Mouse (Mus musculus) testis, adult 2 months (tissue): ENCODE results near the gene Kank2. TPM values are rescaled to one million over a fixed set of nuclear protein-coding genes. Genes with fewer than 3 reads are reported as not detected.

Experiments
- H3K27ac ChIP-seq: fragments of 200-500 bp; 2 replicates; pipeline ENCODE4 v1.5.1; 2012; ENCODE audit warnings: low read depth, low read length; ENCODE audit not compliant: control insufficient read depth, insufficient read depth
- H3K27me3 ChIP-seq: fragments of 200-500 bp; 2 replicates; pipeline ENCODE4 v1.6.1; 2012; ENCODE audit warnings: mild to moderate bottlenecking, low read length, moderate library complexity; ENCODE audit not compliant: control insufficient read depth, insufficient read depth
- H3K36me3 ChIP-seq: fragments of 200-500 bp; 2 replicates; pipeline ENCODE4 v1.6.1; 2012; ENCODE audit warnings: mild to moderate bottlenecking, low read length; ENCODE audit not compliant: control insufficient read depth, insufficient read depth
- H3K4me1 ChIP-seq: fragments of 200-500 bp; 2 replicates; pipeline ENCODE4 v1.6.1; 2012; ENCODE audit warnings: low read length; ENCODE audit not compliant: control insufficient read depth, insufficient read depth
- H3K4me3 ChIP-seq: fragments of 200-500 bp; 2 replicates; pipeline ENCODE4 v1.5.1; 2012; ENCODE audit warnings: low read depth, mild to moderate bottlenecking, low read length, moderate library complexity, mixed read lengths; ENCODE audit not compliant: control insufficient read depth
- CTCF ChIP-seq: fragments of 200-500 bp; IDR thresholded peaks from 2 replicates; pipeline ENCODE4 v1.5.1; 2012; ENCODE audit warnings: low read depth, mild to moderate bottlenecking, inconsistent platforms, low read length, moderate library complexity; ENCODE audit not compliant: control insufficient read depth, insufficient read depth, insufficient replicate concordance
- POLR2A ChIP-seq: fragments of 200-500 bp; IDR thresholded peaks from 2 replicates; pipeline ENCODE4 v1.6.1; 2012; ENCODE audit warnings: low read depth, mild to moderate bottlenecking, inconsistent platforms, low read length, moderate library complexity; ENCODE audit not compliant: control insufficient read depth
- polyA plus RNA-seq: library from polyadenylated mRNA; depleted of rRNA; stranded (reverse); fragments of >200 nt; gene quantifications from 2 replicates; pipeline ENCODE4 v1.2.3, GENCODE M21; 2012; rRNA removed

Kank2 gene
- polyA plus RNA-seq, 1 experiment: 6.9 TPM

DNA sequence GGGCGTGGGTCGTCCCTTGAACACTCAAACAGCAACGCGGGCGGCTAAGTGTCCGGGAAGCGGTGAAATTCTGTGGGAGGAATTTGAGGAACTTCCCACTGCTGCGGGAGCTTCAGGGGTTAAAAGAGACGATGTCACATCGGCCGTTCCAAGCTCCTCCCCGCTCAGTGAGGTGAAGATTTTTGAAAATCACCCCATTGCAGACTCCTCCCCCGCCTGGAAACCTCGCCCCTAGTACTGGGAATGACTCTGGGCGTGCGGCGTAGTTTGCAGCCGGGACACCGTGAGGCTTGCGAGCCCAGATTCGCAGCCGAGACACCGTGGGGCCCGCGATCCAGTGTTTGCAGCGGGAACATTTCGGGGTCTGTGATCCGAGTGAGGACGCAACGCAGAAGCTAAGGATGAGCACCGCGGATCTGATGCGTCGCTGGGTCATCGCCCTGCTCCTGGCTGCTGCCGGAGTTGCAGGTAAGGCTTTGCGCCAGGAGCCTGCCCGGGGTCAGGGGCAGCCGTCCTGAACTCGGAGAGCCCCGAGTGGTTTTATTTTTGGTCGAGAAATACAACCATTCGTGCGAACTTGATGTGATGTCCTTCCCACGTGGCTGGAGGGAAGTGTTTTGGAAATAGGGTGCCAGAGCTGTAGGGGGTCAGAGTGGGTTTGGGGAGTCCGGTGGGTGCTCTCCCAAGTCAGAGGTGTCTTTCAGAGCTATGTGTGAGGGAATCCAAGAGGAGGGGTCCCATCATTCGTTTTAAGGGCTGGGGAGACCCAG lies 75.0 kb downstream of the Kank2 start, which contains the start of gene Ldlr:
Ldlr (plus strand) TSS at position 107 of the 770 bp plus-strand sequence.
- TF ChIP-seq CTCF: no peak
- TF ChIP-seq POLR2A: peak; percentile 33; the same call in 1 of the 2 replicates

DNA sequence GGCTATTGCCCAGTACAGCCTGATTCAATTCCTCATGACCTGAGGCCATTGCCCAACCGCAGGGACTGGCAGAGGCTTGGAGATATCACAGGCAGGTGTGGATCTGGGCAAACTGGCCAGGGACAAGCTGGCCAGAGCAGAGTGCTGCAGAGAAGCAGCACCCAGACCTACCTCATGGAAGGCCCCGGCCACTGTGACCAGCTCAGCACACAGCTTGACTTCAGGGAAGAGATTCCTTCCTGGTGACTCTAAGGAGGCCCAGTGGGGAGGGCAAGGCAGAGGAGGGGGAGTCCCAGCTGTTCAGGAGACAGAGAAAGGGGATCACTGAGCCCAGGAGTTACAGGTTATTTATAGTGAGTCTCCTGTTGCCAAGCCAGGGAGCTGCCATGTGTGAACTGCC lies 77.5 kb downstream of the Kank2 start:
- TF ChIP-seq POLR2A (no peak), CTCF (no peak)
- H3K4me3 ChIP-seq: no peak overlapping the region
- H3K27ac ChIP-seq: no peak overlapping the region
- H3K27me3 ChIP-seq: no peaks in the 10 kb centered on the region
- H3K36me3 ChIP-seq: no peaks in the 10 kb centered on the region
- H3K4me1 ChIP-seq: peaks cover 20% of the 10 kb centered on the region

More for the DNA sequence above, 75.0 kb downstream of the Kank2 start, which contains the start of gene Ldlr:
- Histone ChIP-seq H3K4me1 (peaks cover 15% of the 10 kb centered on the region), H3K27me3 (no peaks in the 10 kb centered on the region), H3K4me3 (peak within 1 kb of the TSS; percentile 77), H3K27ac (peak within 1 kb of the TSS; percentile 5), H3K36me3 (no peaks in the 10 kb centered on the region)

DNA sequence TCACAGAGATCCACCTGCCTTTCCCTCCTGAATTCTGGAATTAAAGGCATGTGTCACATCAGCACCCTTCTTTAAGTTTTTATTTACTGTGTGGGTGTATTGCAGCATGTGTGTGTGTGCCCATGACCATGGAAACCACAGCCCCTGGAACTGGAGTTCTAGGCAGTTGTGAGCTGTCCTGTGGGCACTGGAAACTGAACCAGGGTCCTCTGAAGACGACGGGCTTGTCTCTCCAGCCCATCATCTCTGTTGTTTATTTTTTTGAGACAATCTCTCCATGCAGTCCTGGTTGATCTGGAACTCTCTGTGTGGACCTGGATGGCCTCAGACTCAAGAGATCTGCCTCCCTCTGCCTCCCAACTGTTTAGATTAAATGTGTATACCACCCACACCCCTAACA lies 81.5 kb downstream of the Kank2 start:
- H3K4me3 ChIP-seq: no peak overlapping the region
- H3K27me3 ChIP-seq: no peaks in the 10 kb centered on the region
- H3K27ac ChIP-seq: no peak overlapping the region
- no peaks in the 10 kb centered on the region for H3K36me3 ChIP-seq
- peaks cover 14% of the 10 kb centered on the region for H3K4me1 ChIP-seq
- TF ChIP-seq POLR2A (no peak), CTCF (no peak)

Other genes starting within 250 kb of the Kank2 start
- gene Timm29, start 206.0 kb downstream of the Kank2 start, polyA plus RNA-seq: 16.5 and 17.0 TPM in 2 replicates
- gene Yipf2, start 205.9 kb downstream of the Kank2 start, polyA plus RNA-seq: 33.8 and 35.6 TPM in 2 replicates
- 44.4 and 45.4 TPM in 2 replicates for gene Smarca4, start 182.6 kb downstream of the Kank2 start, polyA plus RNA-seq
- 2.9 TPM in 2 replicates for gene Ldlr, start 75.3 kb downstream of the Kank2 start, polyA plus RNA-seq
- gene Spc24, start 38.4 kb downstream of the Kank2 start, polyA plus RNA-seq: 16.5 and 17.1 TPM in 2 replicates
- not detected in 2 replicates for gene Angptl8, start 36.8 kb upstream of the Kank2 start, polyA plus RNA-seq
- gene Dock6, start 53.9 kb upstream of the Kank2 start, polyA plus RNA-seq: 41.5 and 46.0 TPM in 2 replicates
- 21.2 and 22.7 TPM in 2 replicates for gene Rab3d, start 119.4 kb upstream of the Kank2 start, polyA plus RNA-seq
- 72.0 and 74.9 TPM in 2 replicates for gene Ccdc159, start 128.7 kb upstream of the Kank2 start, polyA plus RNA-seq
- gene Tmem205, start 128.8 kb upstream of the Kank2 start, polyA plus RNA-seq: 296 and 312 TPM in 2 replicates
- 33.3 and 39.3 TPM in 2 replicates for gene Plppr2, start 138.3 kb upstream of the Kank2 start, polyA plus RNA-seq
- 4.7 and 5.1 TPM in 2 replicates for gene Swsap1, start 157.0 kb upstream of the Kank2 start, polyA plus RNA-seq
- 1.5 and 1.9 TPM in 2 replicates for gene Epor, start 164.8 kb upstream of the Kank2 start, polyA plus RNA-seq
- 3.9 and 5.2 TPM in 2 replicates for gene Rgl3, start 190.7 kb upstream of the Kank2 start, polyA plus RNA-seq
- 38.5 and 46.0 TPM in 2 replicates for gene Ccdc151, start 203.9 kb upstream of the Kank2 start, polyA plus RNA-seq
- gene Prkcsh, start 204.1 kb upstream of the Kank2 start, polyA plus RNA-seq: 41.2 and 43.3 TPM in 2 replicates